Mouse (Mus musculus) layer of hippocampus, adult 8-10 months (tissue): ENCODE measurements around the gene Gm5890. TPM values are rescaled to one million over a fixed set of nuclear protein-coding genes. Genes with fewer than 3 reads are reported as not detected.
"Not testable (repeated sequence)": the region's sequence is repeated elsewhere in the genome, so short reads cannot be mapped to it uniquely, and the experiment has no call there.

Experiments
- DNase-seq, 2 experiments: peaks; one replicate each; pipeline ENCODE4 v3.0.0; 2022; ENCODE audit warnings: low spot score in 2 of 2
- total RNA-seq, 4 experiments: library from RNA; stranded (reverse); gene quantifications; 2 replicates each; pipeline ENCODE4 v1.2.4; 2022

The Gm5890 gene
- not detected for total RNA-seq

- DNase-seq = not testable (repeated sequence)
Measured at GRCm38 (mm10) chr7:20262734-20263133, at the start of gene Gm5890. Gene Gm5890, minus strand, starts transcription at chr7:20262834.

DNA sequence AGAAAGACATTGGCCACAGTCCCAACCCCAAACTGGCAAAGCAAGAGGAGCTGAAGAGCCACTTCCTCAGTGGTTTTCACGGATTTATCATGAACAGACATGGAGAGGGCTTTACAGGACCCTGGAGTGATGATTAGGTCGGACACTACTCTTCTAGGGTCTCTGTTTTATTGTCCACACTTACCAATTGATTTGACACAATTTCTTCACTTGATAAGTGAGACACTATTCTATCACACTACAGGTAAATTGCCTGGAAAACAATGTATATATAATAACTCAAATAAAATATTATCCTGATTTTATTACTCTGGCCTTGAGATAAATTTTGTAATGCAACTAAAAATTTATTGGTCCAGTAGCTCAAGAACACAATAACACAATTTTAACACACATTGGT is 28.9 kb downstream of the Gm5890 start, which contains the start of gene Gm4498:
Gene Gm4498 (minus strand): TSS at position 101 of the 400 bp plus-strand sequence.
- DNase-seq = not testable (repeated sequence)

Other genes with a start within 250 kb of the Gm5890 start
- gene Vmn1r91, start 163.2 kb downstream of the Gm5890 start, total RNA-seq = not detected
- gene Gm16442, start 140.3 kb downstream of the Gm5890 start, total RNA-seq = not detected
- gene Vmn1r93, start 123.7 kb downstream of the Gm5890 start, total RNA-seq = not detected
- not detected for gene Vmn1r94, start 94.5 kb downstream of the Gm5890 start, total RNA-seq
- not detected for gene Vmn1r95, start 69.1 kb downstream of the Gm5890 start, total RNA-seq
- gene Gm6164, start 57.2 kb downstream of the Gm5890 start, total RNA-seq = not detected
- gene Gm4498, start 29.0 kb downstream of the Gm5890 start, total RNA-seq = not detected
- gene Gm4133, start 71.2 kb upstream of the Gm5890 start, total RNA-seq = not detected
- gene Gm5728, start 112.6 kb upstream of the Gm5890 start, total RNA-seq = not detected
- not detected for gene Vmn1r100, start 155.1 kb upstream of the Gm5890 start, total RNA-seq
- not detected for gene Vmn1r101, start 179.8 kb upstream of the Gm5890 start, total RNA-seq
- gene Gm10670, start 212.1 kb upstream of the Gm5890 start, total RNA-seq = not detected
- not detected for gene Vmn1r103, start 247.7 kb upstream of the Gm5890 start, total RNA-seq